Mouse (Mus musculus): ENCODE results near the gene Susd1. TPM values are rescaled to one million over a fixed set of nuclear protein-coding genes. Genes with fewer than 3 reads are reported as not detected.

Gene Susd1
- 1 to 10 TPM; 3.7 to 7.8 (median 4.9) TPM for total RNA-seq (2022)

GRCm38 (mm10) chr4:59437990-59438854 is at the start of gene Susd1:
Gene Susd1, minus strand, starts transcription at chr4:59438633.
- DNase-seq, result peak; percentile 55

- DNase-seq, result no peak
Measured at GRCm38 (mm10) chr4:59471306-59471705, 32.9 kb upstream of the Susd1 start.

GRCm38 (mm10) chr4:59465449-59465848 is 27.0 kb upstream of the Susd1 start:
- DNase-seq, result no peak

- DNase-seq, result no peak
Measured at GRCm38 (mm10) chr4:59464661-59465060, 26.2 kb upstream of the Susd1 start.

GRCm38 (mm10) chr4:59462494-59462893 is 24.1 kb upstream of the Susd1 start:
- no peak for DNase-seq

GRCm38 (mm10) chr4:59461116-59461727 is 22.8 kb upstream of the Susd1 start:
- no peak for DNase-seq

- no peak for DNase-seq
Measured at GRCm38 (mm10) chr4:59459216-59459955, 21.0 kb upstream of the Susd1 start.

- DNase-seq, result peak; percentile 58
Measured at GRCm38 (mm10) chr4:59457941-59458340, 19.5 kb upstream of the Susd1 start.

- DNase-seq, result no peak
Measured at GRCm38 (mm10) chr4:59457091-59457490, 18.7 kb upstream of the Susd1 start.

GRCm38 (mm10) chr4:59455465-59455864 is 17.0 kb upstream of the Susd1 start:
- no peak for DNase-seq

- DNase-seq, result no peak
Measured at GRCm38 (mm10) chr4:59454046-59454445, 15.6 kb upstream of the Susd1 start.

GRCm38 (mm10) chr4:59452503-59452933 is 14.1 kb upstream of the Susd1 start:
- no peak for DNase-seq

GRCm38 (mm10) chr4:59450906-59451305 is 12.5 kb upstream of the Susd1 start:
- no peak for DNase-seq

- no peak for DNase-seq
Measured at GRCm38 (mm10) chr4:59450234-59450854, 11.9 kb upstream of the Susd1 start.

GRCm38 (mm10) chr4:59447296-59447695 is 8.9 kb upstream of the Susd1 start:
- no peak for DNase-seq

- DNase-seq, result no peak
Measured at GRCm38 (mm10) chr4:59445516-59445915, 7.1 kb upstream of the Susd1 start.

- no peak for DNase-seq
Measured at GRCm38 (mm10) chr4:59444994-59445393, 6.6 kb upstream of the Susd1 start.

- no peak for DNase-seq
Measured at GRCm38 (mm10) chr4:59444085-59444484, 5.7 kb upstream of the Susd1 start.

- DNase-seq, result no peak
Measured at GRCm38 (mm10) chr4:59441265-59441664, 2.8 kb upstream of the Susd1 start.

GRCm38 (mm10) chr4:59439960-59440359 is 1.5 kb upstream of the Susd1 start:
- no peak for DNase-seq

GRCm38 (mm10) chr4:59439041-59439440 is 608 bp upstream of the Susd1 start:
- DNase-seq, result no peak

- no peak for DNase-seq
Measured at GRCm38 (mm10) chr4:59435951-59436350, 2.5 kb downstream of the Susd1 start.

GRCm38 (mm10) chr4:59434039-59434438 is 4.4 kb downstream of the Susd1 start:
- no peak for DNase-seq
